Mouse (Mus musculus): ENCODE results near the gene Rpl3l.
"Not testable (repeated sequence)": the region's sequence is repeated elsewhere in the genome, so short reads cannot be mapped to it uniquely, and the experiment has no call there.

Rpl3l gene

DNA sequence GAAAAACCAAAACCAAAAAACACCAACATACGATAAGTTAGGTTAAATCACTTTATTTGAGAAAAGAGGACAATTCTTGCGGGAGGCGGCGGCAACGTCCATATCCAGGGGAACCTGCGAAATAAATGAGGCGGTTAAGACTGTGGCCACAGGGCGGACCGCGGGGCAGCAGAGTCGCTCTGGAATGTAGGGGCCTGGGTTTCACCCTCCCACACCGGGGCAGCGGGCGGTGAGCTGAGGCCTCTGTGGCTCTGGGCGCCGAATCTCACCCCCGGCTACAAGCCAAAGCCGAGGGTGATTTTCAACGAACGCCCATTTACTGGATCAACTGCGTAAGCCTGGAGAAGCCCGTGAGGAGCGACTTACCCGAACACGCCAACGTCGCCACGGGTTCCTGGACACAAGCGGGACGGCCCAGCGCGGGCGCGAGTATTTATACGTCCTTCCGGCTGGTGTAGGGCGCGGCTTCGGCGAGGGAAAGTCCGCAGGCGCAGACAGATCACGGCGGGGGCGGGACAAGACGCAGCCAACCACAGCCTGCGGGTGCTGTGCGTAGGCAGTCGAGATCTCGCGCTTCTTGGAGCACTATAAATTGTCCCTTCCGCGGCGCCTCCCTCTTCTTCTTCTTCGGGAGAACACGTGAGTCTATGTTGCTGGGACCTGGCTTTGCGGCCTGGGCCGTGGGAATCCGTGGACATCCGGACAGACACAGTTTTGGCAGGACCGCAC is 8.0 kb upstream of the Rpl3l start:
- in situ Hi-C loops (cut with MseI, MboI), result no loop called here

DNA sequence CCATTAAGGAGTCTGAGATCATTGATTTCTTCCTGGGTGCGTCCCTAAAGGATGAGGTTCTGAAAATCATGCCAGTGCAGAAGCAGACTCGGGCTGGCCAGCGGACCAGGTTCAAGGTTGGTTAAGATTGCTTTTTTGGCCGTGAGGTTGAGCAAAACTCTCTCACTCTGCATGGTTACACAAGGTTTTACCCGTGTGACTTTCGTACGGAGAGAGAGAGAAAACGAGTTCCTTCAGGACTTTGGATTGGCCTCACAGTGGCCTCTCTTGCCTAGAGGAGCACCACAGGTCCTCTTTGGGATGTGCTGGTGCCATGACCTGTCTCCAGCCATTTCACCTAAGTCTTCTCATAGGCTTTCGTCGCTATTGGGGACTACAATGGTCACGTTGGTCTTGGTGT is 7.0 kb upstream of the Rpl3l start:
- in situ Hi-C loops (cut with MseI, MboI), result not testable (repeated sequence)

DNA sequence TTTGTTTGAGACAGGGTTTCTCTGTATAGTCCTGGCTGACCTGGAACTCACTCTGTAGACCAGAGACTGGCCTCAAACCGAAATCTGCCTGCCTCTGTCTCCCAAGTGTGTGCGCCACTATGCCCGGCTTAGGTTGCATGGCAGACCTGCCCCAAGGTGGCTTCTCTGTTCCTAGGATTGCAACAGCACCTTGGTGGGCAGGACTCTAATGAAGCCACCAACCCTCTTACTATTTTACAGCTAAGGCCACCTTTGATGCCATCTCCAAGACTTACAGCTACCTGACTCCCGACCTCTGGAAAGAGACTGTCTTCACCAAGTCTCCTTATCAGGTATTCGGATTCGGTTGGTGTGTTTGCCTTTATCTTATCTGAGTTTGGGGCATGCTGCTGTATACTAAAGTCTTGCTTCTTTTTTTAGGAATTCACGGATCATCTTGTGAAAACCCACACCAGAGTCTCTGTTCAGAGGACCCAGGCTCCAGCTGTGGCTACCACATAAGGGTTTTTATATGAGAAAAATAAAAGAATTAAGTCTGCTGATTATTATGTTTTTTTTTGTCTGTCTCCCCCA is 6.2 kb upstream of the Rpl3l start:
- in situ Hi-C loops (cut with MseI, MboI), result not testable (repeated sequence)

DNA sequence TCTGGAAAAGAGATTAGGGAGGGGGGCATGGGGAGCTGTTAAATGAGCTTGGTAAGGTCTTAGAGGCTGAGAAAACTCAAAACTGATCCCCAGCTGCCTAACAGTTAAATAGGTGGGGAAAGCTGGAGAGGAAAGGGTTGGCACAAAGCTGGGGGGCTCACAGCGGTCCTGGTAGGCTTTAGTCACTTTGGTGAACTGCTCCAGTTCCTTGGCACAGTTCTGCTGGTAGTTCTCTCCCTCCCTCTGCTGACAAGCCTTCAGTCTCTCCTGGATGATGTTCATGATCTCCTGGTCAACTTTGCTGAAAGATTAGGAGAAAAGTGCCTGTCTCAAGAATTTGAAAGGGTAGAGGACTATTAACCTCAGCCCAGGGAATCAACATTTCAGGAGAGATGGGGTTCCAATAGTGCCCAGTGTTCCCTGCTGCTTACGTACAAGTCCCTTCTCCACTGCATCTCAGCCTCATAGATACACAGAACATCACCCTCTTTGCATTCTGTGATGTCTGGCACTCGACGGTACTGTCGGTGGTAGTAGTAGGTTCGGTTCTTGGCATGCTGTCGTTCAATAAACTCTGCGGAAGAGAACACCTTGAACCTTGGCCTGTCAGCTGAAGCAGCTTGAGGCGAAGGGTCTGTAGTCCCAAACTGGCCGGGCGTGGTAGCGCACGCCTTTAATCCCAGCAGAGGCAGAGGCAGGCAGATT is 5.2 kb upstream of the Rpl3l start:
- in situ Hi-C loops (cut with MseI, MboI), result no loop called here

DNA sequence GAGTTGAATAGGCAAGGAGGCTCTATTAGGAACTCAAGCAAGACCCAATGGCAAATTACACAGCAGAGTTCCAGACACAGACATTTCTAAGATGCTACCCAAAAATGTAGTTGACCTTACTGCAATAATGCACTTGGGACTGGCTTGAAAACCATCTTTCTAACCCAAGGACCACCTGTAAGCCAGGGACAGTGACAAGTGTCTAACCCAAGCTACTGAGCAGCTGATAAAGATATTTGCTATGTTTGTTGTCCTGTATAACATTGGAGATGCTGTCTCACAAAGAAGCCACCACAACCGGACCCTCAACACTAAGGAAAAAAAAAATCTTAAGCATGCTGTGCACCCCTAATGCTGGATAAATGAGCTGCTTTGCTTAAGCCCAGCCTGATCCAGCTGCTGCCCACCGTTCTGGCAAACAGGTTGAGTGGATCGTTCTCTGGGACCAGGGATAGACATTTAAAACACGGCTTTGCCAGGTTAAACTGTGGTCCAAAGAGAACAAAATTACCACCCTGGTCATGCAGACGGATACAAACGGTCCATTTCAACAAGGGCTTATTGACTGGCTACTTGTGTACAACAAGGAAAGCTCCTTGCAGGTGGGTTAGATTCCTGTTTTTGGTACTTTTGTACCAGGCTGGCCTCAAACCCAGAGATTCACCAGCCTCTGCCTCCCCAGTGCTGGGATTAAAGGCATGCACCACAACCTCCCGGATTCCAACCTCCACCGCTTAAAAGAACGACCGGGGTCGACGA is 4.3 kb upstream of the Rpl3l start:
- in situ Hi-C loops (cut with MseI, MboI), result no loop called here

DNA sequence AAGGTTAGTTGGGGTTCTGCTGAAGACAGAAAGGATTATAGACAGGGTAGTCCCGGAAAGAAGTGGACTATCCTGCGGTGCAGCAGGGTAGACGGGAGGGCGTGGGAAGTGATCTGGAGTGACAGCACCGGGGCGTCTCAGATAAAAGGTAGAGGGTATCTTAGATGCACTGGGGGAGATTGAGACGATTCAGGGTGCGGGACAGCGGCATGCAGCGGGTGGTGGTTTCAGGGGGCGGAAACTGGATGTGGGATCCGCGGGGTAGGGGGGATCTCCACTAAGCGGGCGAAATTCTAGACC is 3.8 kb upstream of the Rpl3l start:
- in situ Hi-C loops (cut with MseI, MboI), result no loop called here

DNA sequence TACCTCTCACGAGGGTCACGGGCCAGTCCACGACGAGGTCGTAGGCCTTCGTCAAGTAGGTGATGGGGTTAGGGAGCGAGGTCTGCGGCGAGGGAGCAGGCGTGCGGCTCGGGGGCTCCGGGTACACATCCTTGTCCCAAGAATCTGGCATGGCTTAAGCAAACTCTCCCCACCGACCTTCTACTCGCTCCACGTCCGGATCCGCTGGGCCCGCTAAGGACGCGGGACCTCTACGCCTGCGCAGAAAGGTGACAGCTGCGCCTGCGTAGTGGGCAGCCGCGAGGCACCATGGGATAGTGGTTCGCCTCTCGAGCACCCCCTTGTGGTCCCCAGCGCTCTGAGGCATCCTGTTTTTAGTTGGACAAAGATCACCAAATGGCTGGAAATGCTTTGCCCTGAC is 3.4 kb upstream of the Rpl3l start, which contains the start of gene Ndufb10:
TSS of gene Ndufb10 (minus strand) at position 295 of the 400 bp plus-strand sequence.
- in situ Hi-C loops (cut with MseI, MboI), result no loop called here

DNA sequence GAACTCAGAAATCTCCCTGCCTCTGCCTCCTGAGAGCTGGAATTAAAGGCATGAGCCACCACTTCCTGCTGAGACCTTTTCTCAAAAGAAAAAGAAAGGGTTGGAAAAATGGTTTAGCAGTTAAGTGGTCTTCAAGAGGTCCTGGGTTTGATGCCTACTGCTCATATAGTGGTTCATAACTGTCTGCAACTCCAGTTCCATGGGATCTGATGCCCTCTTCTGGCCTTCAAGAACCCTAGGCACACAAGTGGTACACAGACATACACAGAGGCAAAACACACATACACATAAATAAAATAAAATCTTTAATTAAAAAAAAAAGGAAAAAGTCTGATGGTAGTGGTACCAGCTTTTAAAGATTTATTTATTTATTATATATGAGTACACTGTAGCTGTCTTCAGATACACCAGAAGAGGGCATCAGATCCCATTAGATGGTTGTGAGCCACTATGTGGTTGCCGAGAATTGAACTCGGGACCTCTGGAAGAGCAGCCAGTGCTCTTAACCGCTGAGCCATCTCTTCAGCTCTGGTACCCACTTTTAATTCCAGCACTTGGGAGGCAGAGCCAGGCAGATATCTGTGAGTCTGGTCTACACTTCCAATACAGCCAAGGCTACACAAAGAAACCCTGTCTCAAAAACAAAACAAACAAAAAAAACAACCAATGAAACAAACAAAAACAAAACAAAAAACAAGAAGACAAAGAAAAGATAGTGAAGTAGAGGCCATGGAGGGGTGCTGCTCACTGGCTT is 1.8 kb upstream of the Rpl3l start:
- in situ Hi-C loops (cut with MseI, MboI), result no loop called here

DNA sequence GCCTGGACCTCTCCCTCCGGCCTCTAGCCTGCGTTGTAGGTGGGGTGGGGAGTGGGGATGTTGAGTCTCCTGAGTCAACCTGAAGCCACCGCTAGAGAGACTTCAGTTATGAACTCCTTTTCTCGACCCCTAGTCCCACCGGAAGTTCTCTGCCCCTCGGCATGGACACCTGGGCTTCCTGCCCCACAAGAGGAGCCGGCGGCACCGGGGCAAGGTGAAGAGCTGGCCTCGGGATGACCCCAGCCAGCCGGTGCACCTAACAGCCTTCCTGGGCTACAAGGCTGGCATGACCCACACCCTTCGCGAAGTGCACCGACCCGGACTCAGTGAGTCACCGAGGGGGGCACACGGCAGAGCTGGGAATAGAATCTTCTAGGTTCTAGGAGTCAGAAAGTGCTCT is 564 bp downstream of the Rpl3l start:
- in situ Hi-C loops (cut with MseI, MboI), result no loop called here

DNA sequence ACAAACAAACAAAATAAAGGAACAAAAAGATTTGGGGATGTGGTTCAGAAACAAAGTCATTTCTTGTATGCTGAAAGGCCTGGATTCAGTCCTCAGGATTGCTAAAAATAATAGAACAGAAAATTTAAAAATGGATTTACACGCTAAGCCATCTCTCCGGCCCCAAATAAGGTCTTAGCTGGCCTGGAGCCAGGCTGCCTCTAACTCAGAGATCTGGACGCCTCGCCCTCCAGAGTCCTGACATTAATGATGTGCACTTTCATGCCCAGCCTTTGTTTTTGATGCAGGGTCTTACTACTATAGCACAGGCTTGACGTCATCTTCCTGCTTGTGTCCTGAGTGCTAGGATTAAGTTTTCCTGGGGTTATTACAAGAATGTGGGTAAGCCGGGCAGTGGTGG is 1.4 kb downstream of the Rpl3l start:
- in situ Hi-C loops (cut with MseI, MboI), result no loop called here

DNA sequence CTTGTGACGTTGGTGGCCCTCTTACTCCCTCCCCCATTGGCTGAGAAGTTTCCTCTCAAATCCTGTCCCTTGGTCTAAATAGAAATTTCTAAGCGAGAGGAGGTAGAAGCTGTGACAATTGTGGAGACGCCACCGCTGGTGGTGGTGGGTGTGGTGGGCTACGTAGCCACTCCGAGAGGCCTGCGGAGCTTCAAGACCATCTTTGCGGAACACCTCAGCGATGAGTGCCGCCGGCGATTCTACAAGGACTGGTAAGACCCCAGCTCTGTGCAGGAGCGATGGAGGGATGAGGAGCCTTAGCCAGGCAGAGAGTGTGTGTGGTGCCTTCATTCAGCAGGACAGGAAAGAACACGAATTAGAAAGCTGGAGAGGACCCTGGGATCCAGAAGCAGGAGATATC is 3.2 kb downstream of the Rpl3l start:
- in situ Hi-C loops (cut with MseI, MboI), result no loop called here

DNA sequence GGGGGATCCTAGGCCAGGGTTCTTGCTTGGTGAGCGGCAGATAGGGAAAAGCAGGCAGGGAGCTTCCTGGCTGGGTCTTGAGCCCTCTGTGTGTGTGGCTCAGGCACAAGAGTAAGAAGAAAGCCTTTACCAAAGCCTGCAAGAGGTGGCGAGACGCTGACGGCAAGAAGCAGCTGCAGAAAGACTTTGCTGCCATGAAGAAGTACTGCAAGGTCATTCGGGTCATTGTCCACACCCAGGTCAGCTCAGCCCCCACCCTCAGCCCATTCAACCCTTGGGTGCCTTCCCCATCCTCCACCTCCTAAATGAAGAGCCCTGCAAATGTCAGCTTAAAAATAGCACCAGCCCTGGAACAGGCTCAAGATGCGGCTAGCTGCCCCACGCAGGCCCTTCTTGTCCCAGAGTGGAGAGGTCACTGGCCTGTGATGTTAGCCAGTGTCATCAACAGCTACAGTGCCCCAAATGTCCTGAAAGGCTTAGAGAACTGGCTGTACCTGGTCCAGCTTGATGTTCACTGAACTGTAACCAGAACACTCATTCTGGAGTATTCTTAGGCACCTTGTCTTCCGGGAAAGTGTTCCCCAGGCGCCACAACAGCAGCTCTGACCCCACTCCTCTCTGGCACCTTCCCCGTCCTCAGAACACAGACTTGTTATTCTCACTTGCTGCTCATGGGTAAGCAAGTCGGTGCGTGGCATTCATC is 4.8 kb downstream of the Rpl3l start:
- in situ Hi-C loops (cut with MseI, MboI), result no loop called here

DNA sequence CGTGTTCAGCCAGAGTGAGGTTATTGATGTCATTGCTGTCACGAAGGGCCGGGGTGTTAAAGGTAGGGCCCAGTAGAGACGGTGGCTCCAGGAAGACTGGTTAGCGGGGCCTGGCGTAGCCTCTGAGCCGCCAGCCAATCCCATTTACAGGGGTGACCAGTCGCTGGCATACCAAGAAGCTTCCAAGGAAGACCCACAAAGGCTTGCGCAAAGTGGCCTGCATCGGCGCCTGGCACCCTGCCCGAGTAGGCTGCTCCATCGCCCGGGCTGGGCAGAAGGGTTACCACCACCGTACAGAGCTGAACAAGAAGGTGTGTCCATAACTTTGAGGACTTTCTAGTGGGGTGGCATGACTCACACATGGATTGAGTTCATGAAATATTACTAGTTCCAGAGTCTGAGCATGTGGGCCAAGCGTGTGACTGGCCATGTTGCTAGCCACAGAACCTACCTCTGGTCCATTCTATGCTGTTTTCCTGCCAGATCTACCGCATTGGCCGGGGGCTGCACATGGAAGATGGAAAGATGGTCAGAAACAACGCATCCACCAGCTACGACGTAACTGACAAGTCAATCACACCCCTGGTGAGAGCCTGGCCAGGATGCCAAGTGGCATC is 5.9 kb downstream of the Rpl3l start:
- in situ Hi-C loops (cut with MseI, MboI), result no loop called here

DNA sequence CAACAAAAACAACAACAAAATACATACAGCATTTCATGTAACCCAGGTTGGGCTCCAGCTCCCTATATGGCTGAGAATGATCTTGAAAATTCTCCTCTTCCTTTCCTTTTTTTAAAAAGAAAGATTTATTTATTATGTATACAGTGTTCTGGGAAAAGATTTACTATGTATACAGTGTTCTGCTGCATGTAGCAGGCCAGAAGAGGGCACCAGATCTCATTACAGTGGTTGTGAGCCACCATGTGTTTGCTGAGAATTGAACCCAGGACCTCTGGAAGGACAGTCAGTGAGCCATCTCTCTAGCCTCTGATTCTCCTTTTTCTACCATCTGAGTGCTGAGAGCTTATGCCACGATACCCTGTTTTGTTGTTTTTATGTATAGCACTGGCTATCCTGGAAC is 6.9 kb downstream of the Rpl3l start:
- in situ Hi-C loops (cut with MseI, MboI), result no loop called here

DNA sequence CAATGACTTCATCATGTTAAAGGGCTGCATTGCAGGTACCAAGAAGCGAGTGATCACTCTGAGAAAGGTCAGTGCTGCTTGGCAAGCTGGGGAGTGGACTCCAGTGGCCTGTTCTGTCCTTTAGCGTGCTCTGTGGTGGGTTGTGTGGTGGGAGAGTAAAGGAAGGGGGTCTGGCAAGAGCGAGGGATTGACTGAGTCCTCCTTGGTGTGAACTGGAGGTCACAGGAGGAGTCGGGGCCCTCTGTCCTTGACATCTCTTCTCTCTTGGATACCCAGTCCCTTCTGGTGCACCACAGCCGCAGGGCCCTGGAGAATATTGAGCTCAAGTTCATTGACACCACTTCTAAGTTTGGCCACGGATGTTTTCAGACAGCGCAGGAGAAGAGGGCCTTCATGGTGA is 7.8 kb downstream of the Rpl3l start:
- in situ Hi-C loops (cut with MseI, MboI), result no loop called here

DNA sequence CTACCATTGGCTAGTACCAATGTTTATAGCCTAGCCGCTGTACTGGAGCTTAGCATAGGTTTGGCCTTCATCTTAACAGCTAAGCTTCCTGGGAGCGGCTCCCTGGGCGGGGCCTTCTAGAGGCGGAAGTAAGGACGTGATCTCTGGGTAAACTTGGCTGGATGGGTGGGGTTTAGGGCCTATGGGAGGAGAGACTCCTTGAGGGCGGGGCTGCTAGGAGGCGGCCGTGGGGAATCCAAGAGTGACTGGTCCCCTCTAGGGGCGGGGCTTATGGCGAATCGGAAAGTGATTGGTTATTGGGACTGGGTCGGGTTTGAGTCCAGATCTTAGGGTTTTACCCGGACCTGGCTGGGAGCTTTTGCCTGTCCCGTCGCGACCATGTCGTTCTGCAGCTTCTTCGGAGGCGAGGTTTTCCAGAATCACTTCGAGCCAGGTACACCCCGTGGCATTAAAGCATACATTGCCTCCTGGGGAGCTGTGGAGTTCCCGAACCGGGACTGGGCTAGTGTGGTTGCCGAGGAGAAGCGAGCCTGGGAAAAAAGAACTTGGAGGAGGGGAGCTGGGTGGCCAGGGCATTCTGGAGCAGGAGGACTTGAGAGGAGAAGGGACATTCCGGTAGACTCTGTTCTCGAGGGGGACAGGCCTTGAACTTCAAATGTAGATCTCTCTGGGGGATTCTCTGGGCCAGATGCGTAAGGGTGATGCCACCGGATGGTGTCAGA is 8.9 kb downstream of the Rpl3l start, which contains the start of gene Msrb1:
TSS of gene Msrb1 (plus strand) at position 313 of the 722 bp plus-strand sequence.
- in situ Hi-C loops (cut with MseI, MboI), result no loop called here

DNA sequence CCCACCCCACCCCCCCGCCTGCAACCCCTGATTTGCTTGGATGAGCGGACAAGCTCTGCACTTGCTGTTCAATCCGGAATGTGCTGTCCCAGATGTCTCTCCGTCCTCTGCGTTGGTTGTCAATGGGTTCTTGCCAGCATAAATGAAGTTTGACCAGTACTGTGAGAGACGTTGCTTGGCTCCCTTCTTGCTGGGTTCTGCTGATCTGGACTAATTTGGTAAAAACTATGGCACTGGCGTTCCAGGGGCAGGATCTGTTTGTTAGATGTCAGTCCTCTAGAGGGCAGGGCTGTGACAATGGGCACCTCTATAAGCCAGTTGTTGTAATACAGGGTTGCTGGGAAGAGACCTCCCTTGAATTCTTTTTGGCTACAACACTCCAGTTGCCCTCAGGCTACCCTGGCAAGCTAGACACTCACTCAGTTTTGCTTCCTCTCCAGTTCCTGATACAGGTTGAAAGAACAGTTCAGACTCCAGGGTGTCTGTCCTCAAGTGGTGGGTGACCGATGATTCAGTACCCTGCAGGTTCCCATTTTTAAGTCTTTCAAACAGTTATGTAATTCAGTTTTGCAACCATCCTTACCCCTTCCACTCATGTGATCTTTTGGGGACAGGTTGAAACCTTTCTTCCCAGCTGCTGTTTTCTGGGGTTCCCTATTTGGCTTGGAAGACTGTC is 9.7 kb downstream of the Rpl3l start:
- in situ Hi-C loops (cut with MseI, MboI), result no loop called here

DNA sequence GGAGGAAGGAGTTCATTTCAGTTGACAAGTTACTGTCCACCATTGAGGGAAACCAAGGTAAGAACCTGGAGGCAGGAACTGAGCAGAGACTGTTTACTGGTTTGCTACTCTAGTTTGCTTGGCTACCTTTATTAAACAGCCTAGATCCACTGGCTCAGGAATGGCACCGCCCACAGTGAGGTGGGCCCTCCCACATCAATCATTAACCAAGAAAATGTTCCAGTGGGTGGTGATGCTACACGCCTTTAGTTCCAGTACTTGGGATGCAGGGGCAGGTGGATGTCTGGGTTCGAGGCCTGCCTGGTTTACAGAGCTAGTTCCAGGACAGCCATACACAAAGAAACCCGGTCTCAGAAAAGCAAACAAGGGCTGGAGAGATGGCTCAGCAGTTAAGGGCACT is 10.6 kb downstream of the Rpl3l start:
- in situ Hi-C loops (cut with MseI, MboI), result no loop called here

DNA sequence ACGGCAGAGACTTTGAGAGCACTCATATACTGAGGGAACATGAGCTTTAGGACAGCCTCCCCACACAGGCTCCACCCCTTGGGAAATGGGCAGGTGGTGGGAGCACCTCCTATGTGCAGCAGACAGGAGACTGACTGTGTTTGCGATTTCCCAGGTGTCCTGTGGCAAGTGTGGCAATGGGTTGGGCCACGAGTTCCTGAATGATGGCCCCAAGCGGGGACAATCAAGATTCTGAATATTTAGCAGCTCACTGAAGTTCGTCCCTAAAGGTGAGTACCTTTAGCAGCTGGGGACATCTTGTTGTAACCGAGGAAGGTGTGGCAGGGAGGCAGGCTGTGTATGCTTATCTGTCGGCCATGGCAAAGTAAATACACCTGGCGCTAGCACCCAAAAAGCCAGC is 12.3 kb downstream of the Rpl3l start:
- in situ Hi-C loops (cut with MseI, MboI), result no loop called here
